Mouse (Mus musculus): ENCODE measurements around the gene Zfp672.

GRCm38 (mm10) chr11:58307411-58308080 is 22.6 kb downstream of the Zfp672 start:
- TF ChIP-seq CTCF (IDR thresholded peaks at IDR 0.05; ENCODE audit: low read depth, low read length) (peak; percentile 3; the same call in 1 of the 2 replicates), POLR2A (IDR thresholded peaks at IDR 0.05; ENCODE audit: extremely low read depth, insufficient read depth, low read length) (0 out of 2 replicates have a peak, but pooled peaks have one; percentile 8)

Data from liver, adult 2 months (tissue).